Mouse (Mus musculus): ENCODE data around the gene Pus3. TPM values are rescaled to one million over a fixed set of nuclear protein-coding genes. Genes with fewer than 3 reads are reported as not detected.
"Not testable (repeated sequence)": the region's sequence is repeated elsewhere in the genome, so short reads cannot be mapped to it uniquely, and the experiment has no call there.

Gene Pus3
- polyA plus RNA-seq, 1 experiment from 2014 or later, result 20.9 TPM

DNA sequence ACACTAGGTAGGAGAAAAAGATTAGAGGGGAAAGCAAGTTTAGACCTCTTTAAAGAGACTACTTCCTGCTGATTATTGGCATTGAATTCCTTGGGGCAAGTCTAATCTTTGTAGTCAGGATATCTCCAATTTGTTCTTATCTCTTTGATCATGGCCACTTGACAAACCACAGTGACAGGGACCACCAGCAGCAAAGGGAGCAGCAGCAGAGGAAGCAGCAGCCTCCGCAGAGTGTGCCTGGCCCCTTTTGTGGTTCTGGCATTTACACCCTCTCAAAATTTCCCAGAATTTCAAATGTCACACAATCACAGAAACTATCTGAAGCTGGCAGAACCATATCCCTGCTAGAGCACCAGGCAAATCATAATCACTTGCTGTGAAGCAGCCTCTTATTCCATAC lies 29.3 kb downstream of the Pus3 start:
- Histone ChIP-seq H3K4me1 (ENCODE audit: control insufficient read depth, insufficient read depth, low read length) (no peaks in the 10 kb centered on the region), H3K4me3 (ENCODE audit: low read depth, low read length) (no peak overlapping the region), H3K4me2 (ENCODE audit: low read depth) (no peak overlapping the region), H3K27me3 (ENCODE audit: control insufficient read depth, insufficient read depth, low read length) (no peaks in the 10 kb centered on the region), H3K36me3 (ENCODE audit: control insufficient read depth, insufficient read depth, low read length) (no peaks in the 10 kb centered on the region), H3K9ac (ENCODE audit: low read length) (no peak overlapping the region), H3K27ac (ENCODE audit: low read depth, low read length) (no peak overlapping the region), H3K9me3 (ENCODE audit: control insufficient read depth, low read length) (no peaks in the 10 kb centered on the region)
- no peak for DNase-seq (ENCODE audit: low spot score)
- ATAC-seq (ENCODE audit: insufficient read depth, low FRiP score, low TSS enrichment), result no peak
- WGBS, result 79% methylated on average over 1 of the region's 1 CpGs

DNA sequence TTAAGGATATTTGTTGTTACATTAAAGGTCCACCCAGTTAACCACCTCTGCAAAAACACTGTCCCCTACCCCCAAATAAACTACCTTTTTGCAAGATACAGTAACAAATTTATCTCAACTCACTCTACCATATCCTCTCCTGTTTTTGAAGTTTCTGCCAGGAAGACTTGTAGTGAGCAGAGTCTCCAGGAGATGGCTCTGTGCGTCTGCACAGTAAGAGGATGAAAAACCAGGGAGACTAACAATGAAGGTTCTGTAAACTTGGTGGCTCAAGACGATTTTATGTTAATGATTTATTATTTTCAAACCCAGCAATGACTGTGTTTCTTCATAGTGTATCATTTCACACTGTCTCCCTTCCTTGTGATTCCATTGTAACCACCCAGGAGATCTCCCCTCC lies 34.5 kb downstream of the Pus3 start:
- ATAC-seq (ENCODE audit: insufficient read depth, low FRiP score, low TSS enrichment) (no peak), DNase-seq (ENCODE audit: low spot score) (no peak)
- Histone ChIP-seq H3K27ac (ENCODE audit: low read depth, low read length) (no peak overlapping the region), H3K9ac (ENCODE audit: low read length) (no peak overlapping the region), H3K4me3 (ENCODE audit: low read depth, low read length) (no peak overlapping the region), H3K4me2 (ENCODE audit: low read depth) (no peak overlapping the region), H3K36me3 (ENCODE audit: control insufficient read depth, insufficient read depth, low read length) (no peaks in the 10 kb centered on the region), H3K4me1 (ENCODE audit: control insufficient read depth, insufficient read depth, low read length) (no peaks in the 10 kb centered on the region), H3K27me3 (ENCODE audit: control insufficient read depth, insufficient read depth, low read length) (no peaks in the 10 kb centered on the region), H3K9me3 (ENCODE audit: control insufficient read depth, low read length) (no peaks in the 10 kb centered on the region)
- 16% methylated on average over 2 of the region's 2 CpGs for WGBS

DNA sequence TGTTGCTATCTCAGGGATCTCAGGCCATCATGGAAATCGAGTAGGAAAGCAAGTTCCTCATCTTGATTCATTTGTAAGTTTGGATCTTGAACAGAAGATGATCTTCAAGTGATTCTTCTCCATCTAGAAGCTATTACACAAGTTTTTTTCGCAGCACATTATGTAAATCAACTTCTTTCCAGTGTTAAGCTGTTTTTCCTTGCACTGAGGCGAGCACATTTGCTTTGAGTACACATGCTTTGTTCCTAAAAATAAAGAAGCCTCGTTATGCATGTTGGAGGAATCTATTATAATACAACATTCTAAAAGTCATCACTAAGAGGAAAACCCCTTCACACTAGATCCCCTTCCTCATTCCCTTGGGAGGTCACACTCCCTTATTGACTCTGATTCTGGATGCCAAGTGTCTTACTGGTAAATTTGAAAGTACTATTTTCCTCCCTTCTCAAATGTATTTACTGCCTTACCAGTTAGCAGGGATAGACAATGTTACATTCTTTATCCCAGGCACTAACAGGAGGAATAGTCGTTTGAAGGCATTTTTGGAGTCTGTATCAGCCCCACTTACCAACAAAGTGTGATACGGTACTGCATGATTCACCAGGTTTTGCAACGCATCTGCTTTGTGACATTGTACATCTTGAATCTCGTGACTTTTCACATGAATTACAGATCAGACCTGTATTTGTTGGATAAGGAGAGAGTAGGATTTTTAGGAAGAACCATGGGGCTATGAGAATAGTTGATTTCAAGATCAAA lies 49.4 kb downstream of the Pus3 start:
- H3K4me3 ChIP-seq (ENCODE audit: low read depth, low read length), result no peak overlapping the region
- no peaks in the 10 kb centered on the region for H3K9me3 ChIP-seq (ENCODE audit: control insufficient read depth, low read length)
- H3K27ac ChIP-seq (ENCODE audit: low read depth, low read length), result no peak overlapping the region
- DNase-seq (ENCODE audit: low spot score) (no peak), ATAC-seq (ENCODE audit: insufficient read depth, low FRiP score, low TSS enrichment) (no peak)
- H3K27me3 ChIP-seq (ENCODE audit: control insufficient read depth, insufficient read depth, low read length), result no peaks in the 10 kb centered on the region
- WGBS, result 74% methylated on average over 8 of the region's 8 CpGs
- H3K4me2 ChIP-seq (ENCODE audit: low read depth), result no peak overlapping the region
- H3K9ac ChIP-seq (ENCODE audit: low read length), result no peak overlapping the region
- H3K36me3 ChIP-seq (ENCODE audit: control insufficient read depth, insufficient read depth, low read length), result no peaks in the 10 kb centered on the region
- no peaks in the 10 kb centered on the region for H3K4me1 ChIP-seq (ENCODE audit: control insufficient read depth, insufficient read depth, low read length)

DNA sequence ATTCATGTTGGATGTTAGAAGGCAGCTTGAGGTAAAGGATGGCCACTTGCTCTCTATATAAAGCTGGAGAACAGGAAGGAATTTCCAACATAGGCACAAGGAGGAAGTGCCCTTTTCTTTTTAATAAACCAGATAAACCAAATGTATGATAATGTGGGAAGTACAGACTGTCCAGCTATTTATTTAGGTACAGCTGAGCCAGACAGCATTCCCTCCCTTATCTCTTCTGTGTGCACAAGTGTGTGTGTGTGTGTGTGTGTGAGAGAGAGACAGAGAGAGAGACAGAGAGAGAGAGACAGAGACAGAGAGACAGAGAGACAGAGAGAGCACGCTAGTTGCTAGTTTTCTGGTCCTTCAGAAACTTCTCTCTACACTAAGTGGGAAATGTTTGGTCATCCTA lies 53.4 kb downstream of the Pus3 start, which contains the start of gene Pate4:
Gene Pate4 (minus strand): TSS at position 101 of the 400 bp plus-strand sequence.
- ATAC-seq (ENCODE audit: insufficient read depth, low FRiP score, low TSS enrichment) (no peak), DNase-seq (ENCODE audit: low spot score) (no peak)
- H3K4me2 ChIP-seq (ENCODE audit: low read depth), result no peak within 1 kb of the TSS
- H3K4me1 ChIP-seq (ENCODE audit: control insufficient read depth, insufficient read depth, low read length), result no peaks in the 10 kb centered on the region
- H3K9ac ChIP-seq (ENCODE audit: low read length), result no peak within 1 kb of the TSS
- H3K27ac ChIP-seq (ENCODE audit: low read depth, low read length), result no peak within 1 kb of the TSS
- no peak within 1 kb of the TSS for H3K4me3 ChIP-seq (ENCODE audit: low read depth, low read length)
- H3K9me3 ChIP-seq (ENCODE audit: control insufficient read depth, low read length), result no peaks in the 10 kb centered on the region
- no peaks in the 10 kb centered on the region for H3K36me3 ChIP-seq (ENCODE audit: control insufficient read depth, insufficient read depth, low read length)
- WGBS, result 82% methylated on average over 1 of the region's 1 CpGs
- H3K27me3 ChIP-seq (ENCODE audit: control insufficient read depth, insufficient read depth, low read length), result no peaks in the 10 kb centered on the region

DNA sequence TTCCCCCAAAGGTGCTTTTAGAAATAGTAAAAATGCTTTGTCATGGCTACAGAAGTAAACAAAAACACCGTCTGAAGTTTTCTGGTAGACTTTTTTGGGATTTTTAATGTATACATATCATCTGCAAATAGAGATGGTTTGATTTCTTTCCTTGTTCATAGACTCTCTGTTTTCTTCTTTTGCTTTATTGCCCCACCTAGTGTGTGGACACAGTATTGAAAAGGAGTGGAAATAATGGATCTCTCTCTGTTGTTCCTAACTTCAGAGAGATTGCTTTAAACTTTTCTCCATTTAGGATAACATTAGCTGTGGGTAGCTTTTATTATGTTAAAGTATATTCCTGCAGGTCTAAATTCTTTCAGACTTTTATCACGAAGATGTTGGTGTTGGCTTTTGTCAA lies 55.6 kb downstream of the Pus3 start:
- DNase-seq (ENCODE audit: low spot score) (no peak), ATAC-seq (ENCODE audit: insufficient read depth, low FRiP score, low TSS enrichment) (no peak)
- Histone ChIP-seq H3K27ac (ENCODE audit: low read depth, low read length) (no peak overlapping the region), H3K9me3 (ENCODE audit: control insufficient read depth, low read length) (no peaks in the 10 kb centered on the region), H3K4me3 (ENCODE audit: low read depth, low read length) (no peak overlapping the region), H3K27me3 (ENCODE audit: control insufficient read depth, insufficient read depth, low read length) (no peaks in the 10 kb centered on the region), H3K36me3 (ENCODE audit: control insufficient read depth, insufficient read depth, low read length) (no peaks in the 10 kb centered on the region), H3K4me2 (ENCODE audit: low read depth) (no peak overlapping the region), H3K4me1 (ENCODE audit: control insufficient read depth, insufficient read depth, low read length) (no peaks in the 10 kb centered on the region), H3K9ac (ENCODE audit: low read length) (no peak overlapping the region)
- WGBS, result 30% methylated on average over 2 of the region's 2 CpGs

DNA sequence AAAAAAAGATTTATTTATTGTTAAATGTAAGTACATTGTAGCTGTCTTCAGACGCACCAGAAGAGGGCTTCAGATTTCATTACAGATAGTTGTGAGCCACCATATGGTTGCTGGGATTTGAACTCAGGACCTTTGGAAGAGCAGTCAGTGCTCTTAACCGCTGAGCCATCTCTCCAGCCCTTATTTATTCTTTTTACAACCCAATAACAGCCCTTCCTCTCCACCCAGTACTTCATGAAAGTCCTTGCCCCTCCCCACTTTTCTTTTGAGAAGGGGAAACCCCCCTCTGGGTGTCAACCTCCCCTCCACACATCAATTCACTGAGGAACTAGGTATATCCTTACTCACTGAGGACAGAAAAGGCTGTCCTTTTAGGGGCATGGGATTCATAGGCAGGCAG lies 58.4 kb downstream of the Pus3 start:
- not testable (repeated sequence) for H3K4me3 ChIP-seq (ENCODE audit: low read depth, low read length)

More for the DNA sequence above, 58.4 kb downstream of the Pus3 start:
- WGBS, result 75% methylated on average over 2 of the region's 2 CpGs
- not testable (repeated sequence) for H3K4me2 ChIP-seq (ENCODE audit: low read depth); DNase-seq (ENCODE audit: low spot score); H3K27ac ChIP-seq (ENCODE audit: low read depth, low read length); H3K9me3 ChIP-seq (ENCODE audit: control insufficient read depth, low read length); H3K4me1 ChIP-seq (ENCODE audit: control insufficient read depth, insufficient read depth, low read length); H3K9ac ChIP-seq (ENCODE audit: low read length); ATAC-seq (ENCODE audit: insufficient read depth, low FRiP score, low TSS enrichment); H3K27me3 ChIP-seq (ENCODE audit: control insufficient read depth, insufficient read depth, low read length); H3K36me3 ChIP-seq (ENCODE audit: control insufficient read depth, insufficient read depth, low read length)

Other genes starting within 250 kb of the Pus3 start
- 8.5 and 11.5 TPM in 2 replicates for gene Cdon, start 137.5 kb upstream of the Pus3 start, polyA plus RNA-seq (2014; fragmentation: Nextera tagmentation; extraction: Ambion mirVana)
- not detected in 2 replicates for gene Gm1113, start 40.3 kb upstream of the Pus3 start, polyA plus RNA-seq (2014; fragmentation: Nextera tagmentation; extraction: Ambion mirVana)
- gene Ddx25, start 67 bp upstream of the Pus3 start, polyA plus RNA-seq (2014; fragmentation: Nextera tagmentation; extraction: Ambion mirVana), result 11.3 and 11.4 TPM in 2 replicates
- gene Pate2, start 11.7 kb downstream of the Pus3 start, polyA plus RNA-seq (2014; fragmentation: Nextera tagmentation; extraction: Ambion mirVana), result 0.53 and 0.66 TPM in 2 replicates
- 28.1 and 28.8 TPM in 2 replicates for gene Hyls1, start 11.8 kb downstream of the Pus3 start, polyA plus RNA-seq (2014; fragmentation: Nextera tagmentation; extraction: Ambion mirVana)
- not detected in 2 replicates for gene Pate4, start 53.3 kb downstream of the Pus3 start, polyA plus RNA-seq (2014; fragmentation: Nextera tagmentation; extraction: Ambion mirVana)
- gene Pate3, start 89.6 kb downstream of the Pus3 start, polyA plus RNA-seq (2014; fragmentation: Nextera tagmentation; extraction: Ambion mirVana), result not detected in 2 replicates
- not detected in 2 replicates for gene Pate1, start 128.8 kb downstream of the Pus3 start, polyA plus RNA-seq (2014; fragmentation: Nextera tagmentation; extraction: Ambion mirVana)
- gene Gm17677, start 182.5 kb downstream of the Pus3 start, polyA plus RNA-seq (2014; fragmentation: Nextera tagmentation; extraction: Ambion mirVana), result not detected in 2 replicates
- gene Gm17727, start 219.5 kb downstream of the Pus3 start, polyA plus RNA-seq (2014; fragmentation: Nextera tagmentation; extraction: Ambion mirVana), result not detected in 2 replicates
- gene Gm27235, start 231.5 kb downstream of the Pus3 start, polyA plus RNA-seq (2014; fragmentation: Nextera tagmentation; extraction: Ambion mirVana), result not detected in 2 replicates
- gene D730048I06Rik, start 231.5 kb downstream of the Pus3 start, polyA plus RNA-seq (2014; fragmentation: Nextera tagmentation; extraction: Ambion mirVana), result not detected in 2 replicates

Measured in neural tube, embryonic 11.5 days (tissue).